Mouse (Mus musculus): ENCODE measurements around the gene Tmem30b. TPM values are rescaled to one million over a fixed set of nuclear protein-coding genes. Genes with fewer than 3 reads are reported as not detected.
A peak's percentile ranks its signal among the peaks of the same experiment; 100 is the strongest.

The Tmem30b gene
- polyA plus RNA-seq, 1 experiment = not detected

DNA sequence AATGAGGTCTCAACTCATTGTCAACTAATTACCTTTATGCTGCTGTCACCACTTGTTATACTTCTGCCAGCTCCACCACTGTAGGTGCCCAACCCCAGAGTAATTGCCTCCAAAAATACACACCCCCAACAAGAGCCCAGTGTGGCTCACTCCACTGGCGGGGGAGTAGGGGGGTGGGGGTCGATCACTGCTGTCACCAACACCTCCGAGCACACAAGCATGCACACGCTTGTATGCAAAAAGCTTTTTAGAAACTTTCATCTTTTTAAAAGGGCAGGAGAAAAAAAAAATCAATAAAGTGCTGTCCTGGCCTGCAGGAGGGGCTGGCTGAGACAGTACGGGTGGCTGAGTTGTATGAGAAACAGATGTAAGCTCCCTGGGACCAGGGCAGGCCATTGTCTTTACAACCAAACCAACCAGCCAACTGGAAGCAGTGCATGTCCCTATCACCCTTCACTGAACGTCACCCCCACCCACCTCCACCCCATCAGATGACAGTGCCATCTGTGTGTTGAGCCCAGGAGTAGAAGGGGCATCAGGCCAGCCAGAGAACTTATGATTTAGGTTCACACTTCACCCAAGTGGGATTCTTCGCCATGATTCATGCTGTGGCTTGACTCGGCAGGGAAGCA is 20.8 kb downstream of the Tmem30b start:
- H3K4me2 ChIP-seq (ENCODE audit: low read depth) = no peak overlapping the region

GRCm38 (mm10) chr12:73523066-73523465 is 23.1 kb downstream of the Tmem30b start:
- H3K79me2 ChIP-seq (ENCODE audit: control insufficient read depth, insufficient read depth) = no peaks in the 10 kb centered on the region
- TF ChIP-seq MYOG (IDR thresholded peaks at IDR 0.05; ENCODE audit: control insufficient read depth in 1 of 3, insufficient read depth in 1 of 3, insufficient read length in 2 of 3, low read depth in 2 of 3) (no peak), POLR2A (IDR thresholded peaks at IDR 0.05; ENCODE audit: insufficient read length, low read depth) (no peak), SRF (IDR thresholded peaks at IDR 0.05; ENCODE audit: control insufficient read depth, insufficient read length, low read depth) (no peak), E2F4 (IDR thresholded peaks at IDR 0.05; ENCODE audit: insufficient read depth) (no peak), USF1 (IDR thresholded peaks at IDR 0.05; ENCODE audit: low read depth) (no peak), MAX (IDR thresholded peaks at IDR 0.05; ENCODE audit: low read depth) (no peak), MYOD1 (IDR thresholded peaks at IDR 0.05; ENCODE audit: control insufficient read depth in 1 of 3, insufficient read length in 2 of 3, low read depth in 2 of 3) (no peak), CEBPB (IDR thresholded peaks at IDR 0.05; ENCODE audit: insufficient read depth, poor library complexity, severe bottlenecking) (no peak)
- H3K4me2 ChIP-seq (ENCODE audit: low read depth) = peak overlapping the region; percentile 64
- no peaks in the 10 kb centered on the region for H3K36me3 ChIP-seq (ENCODE audit: control insufficient read depth, insufficient read depth)
- no peak overlapping the region for H3ac ChIP-seq (ENCODE audit: control insufficient read depth, insufficient read length)
- H3K27me3 ChIP-seq (ENCODE audit: control insufficient read depth, insufficient read depth, insufficient read length) = no peaks in the 10 kb centered on the region
- H3K4me3 ChIP-seq = no peak overlapping the region

More for the DNA sequence above, 20.8 kb downstream of the Tmem30b start:
- Histone ChIP-seq H3K27me3 (ENCODE audit: control insufficient read depth, insufficient read depth, insufficient read length) (no peaks in the 10 kb centered on the region), H3K36me3 (ENCODE audit: control insufficient read depth, insufficient read depth) (no peaks in the 10 kb centered on the region), H3K4me3 (no peak overlapping the region), H3K79me2 (ENCODE audit: control insufficient read depth, insufficient read depth) (no peaks in the 10 kb centered on the region), H3ac (ENCODE audit: control insufficient read depth, insufficient read length) (no peak overlapping the region)
- TF ChIP-seq CEBPB (IDR thresholded peaks at IDR 0.05; ENCODE audit: insufficient read depth, poor library complexity, severe bottlenecking) = no peak

DNA sequence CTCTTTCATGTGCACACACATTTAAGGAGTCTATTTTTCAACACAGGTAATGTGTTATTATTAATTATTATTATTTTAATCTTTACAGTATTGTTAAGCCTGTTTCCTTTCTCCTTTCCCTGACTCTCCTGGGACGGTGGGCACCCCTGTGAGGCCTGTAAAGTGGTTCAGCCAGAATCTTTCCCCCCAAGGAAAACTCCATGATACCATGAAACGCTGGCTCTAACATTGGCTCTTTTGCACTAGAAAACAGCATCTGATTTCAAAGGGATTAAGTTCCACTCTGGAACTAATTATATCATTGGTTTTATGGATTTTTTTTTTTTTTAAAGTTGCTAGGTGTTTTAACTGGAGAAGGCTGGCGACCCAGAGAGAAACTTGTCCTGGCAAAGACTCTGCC is 24.2 kb downstream of the Tmem30b start:
- Histone ChIP-seq H3K79me2 (ENCODE audit: control insufficient read depth, insufficient read depth) (no peaks in the 10 kb centered on the region), H3K4me2 (ENCODE audit: low read depth) (no peak overlapping the region), H3ac (ENCODE audit: control insufficient read depth, insufficient read length) (no peak overlapping the region), H3K4me3 (no peak overlapping the region), H3K27me3 (ENCODE audit: control insufficient read depth, insufficient read depth, insufficient read length) (no peaks in the 10 kb centered on the region), H3K36me3 (ENCODE audit: control insufficient read depth, insufficient read depth) (no peaks in the 10 kb centered on the region)
- TF ChIP-seq POLR2A (IDR thresholded peaks at IDR 0.05; ENCODE audit: insufficient read length, low read depth) (no peak), MYOG (IDR thresholded peaks at IDR 0.05; ENCODE audit: control insufficient read depth in 1 of 3, insufficient read depth in 1 of 3, insufficient read length in 2 of 3, low read depth in 2 of 3) (no peak), POLR2AphosphoS2 (IDR thresholded peaks at IDR 0.05; ENCODE audit: insufficient read length, low read depth) (no peak), MAX (IDR thresholded peaks at IDR 0.05; ENCODE audit: low read depth) (no peak), MYOD1 (IDR thresholded peaks at IDR 0.05; ENCODE audit: control insufficient read depth in 1 of 3, insufficient read length in 2 of 3, low read depth in 2 of 3) (no peak), E2F4 (IDR thresholded peaks at IDR 0.05; ENCODE audit: insufficient read depth) (no peak), SRF (IDR thresholded peaks at IDR 0.05; ENCODE audit: control insufficient read depth, insufficient read length, low read depth) (no peak), CEBPB (IDR thresholded peaks at IDR 0.05; ENCODE audit: insufficient read depth, poor library complexity, severe bottlenecking) (no peak), REST (IDR thresholded peaks at IDR 0.05; ENCODE audit: insufficient read depth, insufficient read length) (no peak), USF1 (IDR thresholded peaks at IDR 0.05; ENCODE audit: low read depth) (no peak), TCF3 (IDR thresholded peaks at IDR 0.05; ENCODE audit: insufficient read length, low read depth) (no peak), TCF12 (IDR thresholded peaks at IDR 0.05; ENCODE audit: insufficient read depth, poor library complexity, severe bottlenecking) (no peak)

DNA sequence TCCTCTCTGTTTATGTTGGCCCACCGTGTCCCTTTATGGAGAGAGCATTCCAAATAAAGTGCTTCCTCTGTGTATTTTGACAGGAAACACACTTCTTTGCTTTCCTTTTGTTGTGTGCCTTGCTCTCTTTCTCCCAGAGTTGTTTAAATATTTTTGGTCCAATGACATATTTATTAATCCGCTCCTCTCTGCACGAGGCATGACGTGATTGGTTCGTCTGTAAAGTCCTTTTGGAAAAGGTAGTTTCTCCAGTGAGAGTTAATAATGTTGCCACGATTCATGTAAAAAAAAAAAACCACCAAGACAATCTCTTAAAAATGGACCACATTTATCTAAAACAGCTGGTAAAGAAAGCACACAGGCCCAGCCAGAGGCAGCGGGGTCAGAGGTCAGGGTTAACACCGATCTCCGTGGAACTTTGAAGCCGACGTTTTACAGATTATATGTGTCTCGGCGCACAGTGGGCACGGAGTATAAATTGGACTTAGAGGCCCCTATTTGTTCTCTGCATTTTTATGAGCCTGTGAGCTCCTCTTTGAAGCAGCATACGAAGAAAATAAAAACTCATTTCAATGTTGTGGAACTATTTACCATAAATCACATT is 24.9 kb downstream of the Tmem30b start:
- Histone ChIP-seq H3K36me3 (ENCODE audit: control insufficient read depth, insufficient read depth) (no peaks in the 10 kb centered on the region), H3K79me2 (ENCODE audit: control insufficient read depth, insufficient read depth) (no peaks in the 10 kb centered on the region), H3ac (ENCODE audit: control insufficient read depth, insufficient read length) (no peak overlapping the region), H3K4me3 (no peak overlapping the region), H3K27me3 (ENCODE audit: control insufficient read depth, insufficient read depth, insufficient read length) (no peaks in the 10 kb centered on the region), H3K4me2 (ENCODE audit: low read depth) (no peak overlapping the region)
- TF ChIP-seq TCF12 (IDR thresholded peaks at IDR 0.05; ENCODE audit: insufficient read depth, poor library complexity, severe bottlenecking) = no peak
- TF ChIP-seq CEBPB (IDR thresholded peaks at IDR 0.05; ENCODE audit: insufficient read depth, poor library complexity, severe bottlenecking) = no peak
- no peak for TF ChIP-seq MYOG (IDR thresholded peaks at IDR 0.05; ENCODE audit: control insufficient read depth in 1 of 3, insufficient read depth in 1 of 3, insufficient read length in 2 of 3, low read depth in 2 of 3)
- TF ChIP-seq TCF3 (IDR thresholded peaks at IDR 0.05; ENCODE audit: insufficient read length, low read depth) = no peak
- no peak for TF ChIP-seq E2F4 (IDR thresholded peaks at IDR 0.05; ENCODE audit: insufficient read depth)
- TF ChIP-seq POLR2AphosphoS2 (IDR thresholded peaks at IDR 0.05; ENCODE audit: insufficient read length, low read depth) = no peak
- TF ChIP-seq REST (IDR thresholded peaks at IDR 0.05; ENCODE audit: insufficient read depth, insufficient read length) = no peak
- TF ChIP-seq USF1 (IDR thresholded peaks at IDR 0.05; ENCODE audit: low read depth) = no peak
- no peak for TF ChIP-seq MAX (IDR thresholded peaks at IDR 0.05; ENCODE audit: low read depth)
- no peak for TF ChIP-seq POLR2A (IDR thresholded peaks at IDR 0.05; ENCODE audit: insufficient read length, low read depth)
- no peak for TF ChIP-seq MYOD1 (IDR thresholded peaks at IDR 0.05; ENCODE audit: control insufficient read depth in 1 of 3, insufficient read length in 2 of 3, low read depth in 2 of 3)
- no peak for TF ChIP-seq SRF (IDR thresholded peaks at IDR 0.05; ENCODE audit: control insufficient read depth, insufficient read length, low read depth)

GRCm38 (mm10) chr12:73517768-73518167 is 28.4 kb downstream of the Tmem30b start:
- Histone ChIP-seq H3K79me2 (ENCODE audit: control insufficient read depth, insufficient read depth) (no peaks in the 10 kb centered on the region), H3ac (ENCODE audit: control insufficient read depth, insufficient read length) (no peak overlapping the region), H3K36me3 (ENCODE audit: control insufficient read depth, insufficient read depth) (no peaks in the 10 kb centered on the region), H3K4me2 (ENCODE audit: low read depth) (no peak overlapping the region), H3K4me3 (no peak overlapping the region), H3K27me3 (ENCODE audit: control insufficient read depth, insufficient read depth, insufficient read length) (no peaks in the 10 kb centered on the region)
- no peak for TF ChIP-seq USF1 (IDR thresholded peaks at IDR 0.05; ENCODE audit: low read depth)
- TF ChIP-seq MAX (IDR thresholded peaks at IDR 0.05; ENCODE audit: low read depth) = no peak

Data from myocyte (in vitro differentiated cells).